Mouse (Mus musculus) mouse trophoblast stem cell (cell line): ENCODE data around the gene Plxna3.

Source experiments
- in situ Hi-C, 2 experiments: fragments of 300-500 bp; cut with MseI, MboI; formaldehyde crosslinking; loops; 2 replicates in 1 of 2; 3 replicates in 1 of 2; pipeline ENCODE4 v1.15.1; 2025

Plxna3 gene

DNA sequence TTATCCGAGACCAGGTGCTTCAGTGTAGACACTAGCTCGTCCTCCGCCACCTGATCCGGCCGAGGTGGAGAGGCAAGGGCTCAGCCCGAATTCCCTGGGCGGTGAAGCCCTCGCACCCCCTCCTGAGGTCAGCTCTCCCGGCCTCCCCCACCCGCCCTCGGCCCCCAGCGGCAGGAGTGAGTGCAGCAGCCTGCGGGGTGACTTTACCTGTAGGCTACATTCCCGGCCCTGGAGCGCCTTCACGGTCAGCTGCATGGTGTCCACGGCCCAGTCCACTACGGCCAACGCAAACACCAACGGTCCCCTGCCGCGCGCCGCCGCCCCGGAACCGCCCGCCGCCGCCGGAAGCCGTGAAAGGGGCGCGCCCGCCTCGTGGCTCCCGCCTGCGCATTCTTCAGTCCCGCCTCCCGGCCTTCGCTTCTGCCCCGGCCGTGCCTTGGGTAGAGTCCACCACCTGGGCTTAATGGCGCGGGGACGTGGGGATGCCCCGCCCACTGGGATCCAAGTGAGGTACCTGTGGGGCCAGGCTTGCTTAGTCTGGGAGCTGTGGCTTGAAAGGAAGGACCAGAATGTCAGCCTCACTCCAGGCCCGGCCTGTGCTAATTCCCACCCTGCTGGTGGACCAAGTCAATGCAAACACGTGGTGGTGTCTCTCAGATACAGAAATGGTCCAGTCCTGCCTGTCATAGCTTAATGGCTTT, 39.5 kb downstream of the Plxna3 start:
- in situ Hi-C loops, result no loop called here

DNA sequence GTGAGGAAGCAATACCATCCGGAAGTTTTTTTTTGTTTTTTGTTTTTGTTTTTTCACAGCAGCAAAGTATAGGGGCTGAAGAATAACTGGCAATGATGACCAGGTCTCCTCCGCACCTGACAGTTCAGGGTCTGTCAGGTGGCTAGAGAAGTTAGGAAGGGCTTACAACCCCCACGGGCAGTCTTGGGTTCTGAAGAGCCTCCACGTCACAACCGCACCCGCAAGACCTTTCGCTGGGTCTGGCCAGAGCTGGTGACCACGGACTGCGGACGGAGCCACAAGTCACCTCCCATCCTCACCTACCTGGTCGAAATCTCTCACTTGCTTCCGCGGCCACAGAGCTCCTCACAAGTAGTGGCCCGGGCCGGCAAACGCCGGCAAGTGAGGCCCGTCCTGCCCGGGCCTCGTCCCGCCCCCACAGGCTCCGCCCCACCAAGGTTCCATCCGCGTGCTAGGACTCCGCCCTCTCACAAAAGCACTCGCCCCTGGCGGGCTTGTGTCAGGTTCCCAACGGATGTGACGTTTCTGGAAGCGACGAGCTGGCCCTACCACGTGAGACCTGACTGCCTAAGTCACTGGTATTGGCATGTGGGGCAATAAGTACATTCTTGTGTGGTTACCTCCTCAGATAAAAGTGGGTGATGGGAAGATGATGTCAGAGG, 44.2 kb downstream of the Plxna3 start, which contains the start of the genes Ubl4a and Slc10a3:
TSS of gene Ubl4a (minus strand) at position 331 of the 662 bp plus-strand sequence.
TSS of gene Slc10a3 (minus strand) at position 462 of the 662 bp plus-strand sequence.
- in situ Hi-C loops, result no loop called here

GRCm38 (mm10) chrX:74384451-74384850, 55.6 kb downstream of the Plxna3 start:
- in situ Hi-C loops, result no loop called here

DNA sequence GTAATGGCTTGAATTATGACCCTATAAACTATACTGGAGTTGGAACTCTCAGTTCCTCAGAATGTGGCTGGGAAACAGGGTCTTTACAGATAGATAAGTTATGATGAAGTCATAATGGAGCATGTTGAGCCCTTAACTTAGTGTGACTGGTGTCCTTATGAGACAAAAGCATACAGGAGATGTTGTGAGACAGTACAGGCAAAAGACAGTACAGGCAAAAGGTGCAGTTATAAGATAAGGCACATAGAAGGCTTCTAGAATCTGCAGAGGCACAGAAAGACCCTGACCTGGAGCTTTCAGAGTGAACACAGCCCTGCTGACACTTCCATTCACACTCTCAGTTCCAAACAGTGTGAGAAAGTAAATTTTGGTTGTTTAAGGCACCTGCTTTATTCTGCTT, 59.3 kb downstream of the Plxna3 start:
- in situ Hi-C loops, result no loop called here

DNA sequence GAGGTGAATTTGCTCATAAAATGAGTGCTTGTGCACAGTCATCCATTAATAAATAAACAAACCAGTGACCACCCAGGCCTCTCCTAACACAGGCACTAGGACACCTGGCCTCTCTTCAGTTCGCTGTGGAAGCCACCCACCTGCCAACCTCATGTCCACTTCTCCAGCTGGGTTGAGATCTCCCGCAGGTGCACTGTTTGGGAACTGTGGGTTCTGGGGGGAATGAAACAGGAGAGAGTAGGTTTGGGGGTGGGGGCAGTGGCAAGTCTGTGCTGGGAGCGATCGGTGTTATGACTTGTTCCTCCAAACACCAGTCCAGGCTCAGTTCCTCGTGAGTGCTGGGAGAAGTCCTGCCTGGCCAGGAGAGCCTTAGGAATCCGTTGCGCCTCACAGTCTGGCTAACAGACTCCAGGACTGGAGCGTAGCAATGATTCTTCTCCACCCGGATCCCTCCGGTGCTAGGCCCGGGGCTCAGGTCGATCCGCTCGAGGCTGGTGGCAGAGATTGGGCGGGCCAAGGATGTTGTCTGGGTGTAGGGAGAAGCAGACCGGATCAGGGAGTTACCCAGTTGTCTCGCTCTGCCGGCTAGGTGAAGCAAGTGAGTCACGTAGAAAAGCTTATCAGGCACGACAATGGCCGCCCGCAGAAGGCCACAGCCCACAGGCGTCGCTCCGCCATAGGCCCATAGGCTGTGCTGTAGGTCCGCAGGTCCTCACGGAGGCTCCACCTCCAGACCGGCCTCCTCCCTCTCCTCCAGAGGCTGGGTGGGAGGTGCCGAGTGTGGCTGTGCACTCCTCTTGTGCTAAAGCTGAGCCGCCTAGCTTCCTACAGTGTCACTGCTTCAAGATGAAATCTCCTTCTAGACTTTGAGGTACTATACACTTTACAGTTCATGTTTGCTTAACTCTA, 63.9 kb downstream of the Plxna3 start, which contains the start of the genes Fam3a and Ikbkg:
TSS of gene Fam3a (minus strand) at position 738 of the 909 bp plus-strand sequence.
TSS of gene Ikbkg (plus strand) at position 756 of the 909 bp plus-strand sequence.
- in situ Hi-C loops, result no loop called here
